Mouse (Mus musculus): Measurements from ENCODE around the gene Cdk13.

DNA sequence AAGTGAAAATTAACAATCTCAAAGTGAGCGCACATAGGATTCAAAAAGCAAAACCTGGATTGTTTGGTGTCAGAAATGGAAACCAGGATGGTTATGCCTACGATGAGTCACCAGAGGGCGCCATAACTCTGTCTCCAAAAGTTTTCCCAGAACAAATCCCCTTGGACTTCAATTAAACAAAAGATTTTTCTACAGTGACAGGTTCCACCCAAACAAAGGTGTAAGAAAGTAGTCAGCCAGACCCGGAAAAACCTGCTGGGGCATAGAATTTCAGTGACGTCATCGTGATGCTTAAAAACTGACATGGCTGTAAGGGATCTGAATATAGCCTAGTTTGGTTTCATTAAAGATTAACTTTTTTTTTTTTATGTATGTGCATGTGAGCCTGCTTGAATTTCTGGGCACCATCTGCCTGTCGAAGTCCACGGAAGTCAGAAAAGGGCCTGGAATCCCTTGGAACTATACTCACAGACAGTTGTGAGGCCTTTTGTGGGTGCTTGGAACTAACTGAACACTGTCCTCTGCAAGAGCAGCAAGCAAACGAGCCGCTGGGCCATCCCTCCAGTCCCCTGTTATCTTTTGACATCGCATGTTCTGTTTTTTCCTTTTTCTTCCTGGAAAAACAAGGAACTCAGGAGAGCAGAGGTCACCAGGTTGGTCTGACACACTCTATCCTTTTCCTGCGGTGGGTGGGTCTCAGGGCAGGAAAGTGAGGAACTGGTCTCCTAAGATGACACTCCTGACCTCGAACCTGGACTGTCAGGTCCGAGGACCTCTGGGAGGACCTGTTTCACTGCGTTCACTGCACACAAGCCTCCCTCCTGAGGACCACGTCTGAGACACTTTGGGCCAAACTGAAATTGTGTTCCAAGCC, 33.0 kb upstream of the Cdk13 start:
- no peak; the same call in 1 of the 2 replicates for TF ChIP-seq CTCF (IDR thresholded peaks at IDR 0.05; ENCODE audit: insufficient read depth, low read depth, low read length)
- TF ChIP-seq POLR2A (IDR thresholded peaks at IDR 0.05; ENCODE audit: insufficient read depth, low read depth, low read length): no peak
